8 mouse cellular contexts compared by ENCODE assay signal in genomic region chr12:56689736-56690135, GRCm38 (mm10). TPM values are rescaled to one million over a fixed set of nuclear protein-coding genes. Genes with fewer than 3 reads are reported as not detected.
DNase-seq lines count a peak whose midpoint lies in the region; ATAC-seq lines count a peak whose summit lies in the region.

No protein-coding gene starts in this region.

- H3K36me3 ChIP-seq in liver, embryonic 12.5 days = no peaks in the 10 kb centered on the region
- H3K36me3 ChIP-seq in neural tube, embryonic 13.5 days = no peaks in the 10 kb centered on the region

- no peaks in the 10 kb centered on the region for H3K9me3 ChIP-seq in liver, embryonic 12.5 days (replicated peaks)
- H3K9me3 ChIP-seq in neural tube, embryonic 13.5 days = no peaks in the 10 kb centered on the region

- no peak overlapping the region for H3K9ac ChIP-seq in liver, embryonic 12.5 days
- no peak overlapping the region for H3K9ac ChIP-seq in neural tube, embryonic 13.5 days

- under 1% methylated on average over 25 of the region's 25 CpGs for WGBS in liver, embryonic 12.5 days (ENCODE audit: insufficient replicate concordance)
- under 1% methylated on average over 25 of the region's 25 CpGs for WGBS in neural tube, embryonic 13.5 days

- H3K27me3 ChIP-seq in liver, embryonic 12.5 days (replicated peaks) = peaks cover 95% of the 10 kb centered on the region
- peaks cover 100% of the 10 kb centered on the region for H3K27me3 ChIP-seq in neural tube, embryonic 13.5 days

- no peak overlapping the region for H3K27ac ChIP-seq in liver, embryonic 12.5 days
- H3K27ac ChIP-seq in neural tube, embryonic 13.5 days (replicated peaks) = no peak overlapping the region

- no peak overlapping the region for H3K4me2 ChIP-seq in liver, embryonic 12.5 days
- H3K4me2 ChIP-seq in neural tube, embryonic 13.5 days = peak overlapping the region; percentile 4; the same call in 1 of the 2 replicates

- no peak for ATAC-seq in liver, embryonic 12.5 days
- no peak for ATAC-seq in neural tube, embryonic 13.5 days (ENCODE audit: low read depth)
- no peak for ATAC-seq in CD4-positive, CD25-positive, alpha-beta regulatory T cell, adult 4 months
- no peak for ATAC-seq in cerebellum, adult (ENCODE audit: insufficient number of reproducible peaks, low FRiP score, low TSS enrichment)

- H3K4me1 ChIP-seq in liver, embryonic 12.5 days = 0 out of 2 replicates have a peak, but pooled peaks cover 5% of the 10 kb centered on the region
- peaks cover 5% of the 10 kb centered on the region; the same call in 1 of the 2 replicates for H3K4me1 ChIP-seq in neural tube, embryonic 13.5 days (replicated peaks)

- no peak overlapping the region for H3K4me3 ChIP-seq in liver, embryonic 12.5 days
- no peak overlapping the region for H3K4me3 ChIP-seq in neural tube, embryonic 13.5 days

- peak; percentile 46 for DNase-seq in adrenal gland, postnatal 10 days
- DNase-seq in adrenal gland, postnatal 25 days = no peak
- DNase-seq in liver = peak; percentile 59
- peak; percentile 56 for DNase-seq in heart, postnatal 4 days

RNA-seq across cellular contexts. Expression of gene Pax9, which starts 1.8 kb away (rescaled TPM):
- not detected for total RNA-seq in adrenal gland, postnatal 10 days (2021)
- not detected in 2 replicates for total RNA-seq in adrenal gland, postnatal 25 days (2021)
- 0.26 and 0.32 TPM in 2 replicates for polyA plus RNA-seq in liver, embryonic 12.5 days (2016; fragmentation: Nextera tagmentation; extraction: Ambion mirVana)
- under 1 TPM; 0.12 to 0.20 TPM for total RNA-seq in heart, postnatal 4 days (2021)
- 0.56 and 2.2 TPM in 2 replicates for polyA plus RNA-seq in neural tube, embryonic 13.5 days (2015; fragmentation: Nextera tagmentation; extraction: Ambion mirVana)
- polyA plus RNA-seq in CD4-positive, CD25-positive, alpha-beta regulatory T cell, adult 4 months (2017; shearing (Covaris generic)) = under 1 TPM in 1 of 2 experiments, not detected in 1; 0.15 TPM
